Comparison of ENCODE assay signal across 21 mouse cellular contexts in the genomic region with DNA sequence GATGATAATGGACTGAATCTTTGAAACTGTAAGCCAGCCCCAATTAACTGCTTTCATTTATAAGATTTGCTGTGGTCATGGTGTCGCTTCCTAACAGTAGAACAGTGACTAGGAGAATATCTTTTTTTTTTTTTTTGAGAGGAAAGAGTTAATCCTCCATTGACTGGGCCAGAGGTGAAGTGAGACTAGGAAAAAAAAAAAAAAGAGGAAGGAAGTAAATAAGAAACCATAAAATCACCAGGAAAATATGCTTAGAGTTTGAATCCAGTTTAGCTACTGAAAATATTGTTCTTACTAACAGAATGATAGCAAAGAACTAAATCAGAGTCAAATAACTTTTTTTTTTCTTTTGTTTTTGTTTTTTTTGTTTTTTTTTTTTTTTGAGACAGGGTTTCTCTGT. TPM values are rescaled to one million over a fixed set of nuclear protein-coding genes. Genes with fewer than 3 reads are reported as not detected.
A peak's percentile ranks its signal among the peaks of the same experiment; 100 is the strongest.
DNase-seq lines count a peak whose midpoint lies in the region; ATAC-seq and TF ChIP-seq lines count a peak whose summit lies in the region.
"Had no signal": no experiment of that assay in that cellular context is flagged by ENCODE, and none has a peak within 500 bp of the region (broad histone marks: within the 10 kb centered on the region; RNA-seq: fewer than 3 reads in every experiment).

No protein-coding gene starts in this region.

- H3K4me1 ChIP-seq in MEL (ENCODE audit: control insufficient read depth in 1 of 2, insufficient read depth in 2 of 2, low read length in 2 of 2), result peaks cover 0 to 14% of the 10 kb centered on the region in 2 experiments; a peak in 2 of 4 replicates
- H3K4me1 ChIP-seq: embryonic facial prominence, embryonic 12.5 days; embryonic facial prominence, embryonic 15.5 days; hindbrain, embryonic 13.5 days had no signal

- DNase-seq in 416B (ENCODE audit: low read depth) (peak; percentile 9), MEL (ENCODE audit: low read depth, low spot score) (peak; percentile 20)
- DNase-seq in left cerebral cortex, adult 11 months (ENCODE audit: low spot score), result no peak
- no peak for DNase-seq in urinary bladder, adult 2 months (ENCODE audit: low spot score)
- DNase-seq in adrenal gland, postnatal 36 days, result no peak
- DNase-seq: adrenal gland, adult 2 months; adrenal gland, postnatal 14 days; cerebellum, adult 18-20 months; cerebellum, adult 9-10 months; cerebellum, postnatal 14 days; gastrocnemius, postnatal 36 days had no signal

- no peak for TF ChIP-seq POLR2A in MEL (IDR thresholded peaks at IDR 0.05; ENCODE audit: control insufficient read depth in 1 of 2, insufficient read depth in 1 of 2, low read depth in 1 of 2, low read length in 2 of 2, poor library complexity in 1 of 2)

- no peaks in the 10 kb centered on the region for H3K27me3 ChIP-seq in MEL (ENCODE audit: control insufficient read depth in 1 of 2, insufficient read depth in 2 of 2, low read length in 2 of 2)
- H3K27me3 ChIP-seq: embryonic facial prominence, embryonic 12.5 days; embryonic facial prominence, embryonic 15.5 days; hindbrain, embryonic 13.5 days had no signal

- no peak overlapping the region for H3K4me3 ChIP-seq in MEL (ENCODE audit: control insufficient read depth in 1 of 2, insufficient read depth in 1 of 2, low read depth in 2 of 2, low read length in 2 of 2)
- H3K4me3 ChIP-seq: embryonic facial prominence, embryonic 12.5 days; embryonic facial prominence, embryonic 15.5 days; hindbrain, embryonic 13.5 days had no signal

- H3K9me3 ChIP-seq in MEL (replicated peaks; ENCODE audit: insufficient read depth, low read length), result no peaks in the 10 kb centered on the region
- H3K9me3 ChIP-seq: embryonic facial prominence, embryonic 12.5 days; embryonic facial prominence, embryonic 15.5 days; hindbrain, embryonic 13.5 days had no signal

- no peak overlapping the region for H3K27ac ChIP-seq in MEL (ENCODE audit: control insufficient read depth, low read depth, low read length)
- H3K27ac ChIP-seq: embryonic facial prominence, embryonic 12.5 days; embryonic facial prominence, embryonic 15.5 days; hindbrain, embryonic 13.5 days; hindbrain, postnatal 0 days had no signal

- H3K9ac ChIP-seq in MEL (ENCODE audit: control insufficient read depth, low read depth, low read length, poor library complexity, severe bottlenecking), result no peak overlapping the region
- H3K9ac ChIP-seq: embryonic facial prominence, embryonic 12.5 days; embryonic facial prominence, embryonic 15.5 days; hindbrain, embryonic 13.5 days had no signal

- no peaks in the 10 kb centered on the region for H3K79me2 ChIP-seq in MEL (ENCODE audit: control insufficient read depth, insufficient read depth, low read length, poor library complexity)

- peak; percentile 17 to 21; a peak in 2 of 4 replicates for TF ChIP-seq EP300 in MEL (IDR thresholded peaks at IDR 0.05; ENCODE audit: low read depth in 1 of 2, low read length in 2 of 2)

- H3K36me3 ChIP-seq in MEL (ENCODE audit: control insufficient read depth in 1 of 2, insufficient read depth in 2 of 2, low read length in 2 of 2), result peaks cover 0 to 10% of the 10 kb centered on the region in 2 experiments; a peak in 2 of 4 replicates
- H3K36me3 ChIP-seq: embryonic facial prominence, embryonic 12.5 days; embryonic facial prominence, embryonic 15.5 days; hindbrain, embryonic 13.5 days had no signal

- no peak for TF ChIP-seq RAD21 in MEL (IDR thresholded peaks at IDR 0.05; ENCODE audit: low read depth, low read length)

- no peak for TF ChIP-seq CTCF in MEL (IDR thresholded peaks at IDR 0.05 in 2 of 3, conservative IDR thresholded peaks at IDR 0.05 in 1 of 3; ENCODE audit: control insufficient read depth in 1 of 3, insufficient read depth in 1 of 3, low read depth in 2 of 3, low read length in 3 of 3, poor library complexity in 1 of 3, severe bottlenecking in 1 of 3)

- ATAC-seq in common myeloid progenitor, adult 5-6 weeks (replicated peaks; ENCODE audit: low read depth, poor library complexity, severe bottlenecking), result 0 out of 2 replicates have a peak, but pooled peaks have one; percentile 11
- peak; percentile 34; the same call in 1 of the 2 replicates for ATAC-seq in megakaryocyte, adult 5-6 weeks (ENCODE audit: poor library complexity, severe bottlenecking)
- ATAC-seq: CD4-positive, CD25-positive, alpha-beta regulatory T cell, adult 4 months; forebrain, embryonic 14.5 days; hindbrain, postnatal 0 days; inflammation-experienced regulatory T-cells, adult 6 months; intestine, embryonic 16.5 days had no signal

TF ChIP-seq in MEL, 35 proteins besides CTCF, POLR2A, EP300 and RAD21:
- TF ChIP-seq ZNF384 (IDR thresholded peaks at IDR 0.05; ENCODE audit: low read depth, low read length) (peak; percentile 85), GABPA (IDR thresholded peaks at IDR 0.05; ENCODE audit: low read depth, low read length) (no peak)

RNA-seq across cellular contexts. Expression of a gene that starts 4.3 kb away (rescaled TPM):
- total RNA-seq in MEL (2012; rRNA removed), result 0.04 and 0.10 TPM in 2 replicates
- under 1 TPM in 1 of 2 experiments, not detected in 1; 0.47 TPM for polyA plus RNA-seq in MEL (2012; ENCODE audit: insufficient read depth in 1 of 2, insufficient read length in 2 of 2, low read depth in 1 of 2, low replicate concordance in 2 of 2, missing spikeins in 1 of 2)
- 6.9 and 7.1 TPM in 2 replicates for total RNA-seq in common myeloid progenitor, adult 5-6 weeks (2017)
- 7.3 and 9.3 TPM in 2 replicates for total RNA-seq in megakaryocyte, adult 5-6 weeks (2015)
- 12.1 and 12.5 TPM in 2 replicates for total RNA-seq in megakaryocyte, adult 5-6 weeks (2017)
- polyA plus RNA-seq in urinary bladder, adult 2 months (2012; rRNA removed), result 0.62 and 0.65 TPM in 2 replicates
- under 1 TPM; 0.50 to 0.69 TPM for total RNA-seq in adrenal gland, postnatal 36 days (2021)

RNA-seq across cellular contexts. Expression of a gene that starts 34.6 kb away (rescaled TPM):
- total RNA-seq in MEL (2012; rRNA removed), result 24.3 and 24.4 TPM in 2 replicates
- polyA plus RNA-seq in MEL (2012; ENCODE audit: insufficient read depth in 1 of 2, insufficient read length in 2 of 2, low read depth in 1 of 2, low replicate concordance in 2 of 2, missing spikeins in 1 of 2), result 10 to 100 TPM in 1 of 2 experiments, not detected in 1; 31.7 TPM
- 36.1 and 41.7 TPM in 2 replicates for total RNA-seq in common myeloid progenitor, adult 5-6 weeks (2017)
- total RNA-seq in megakaryocyte, adult 5-6 weeks (2015), result 61.3 and 82.9 TPM in 2 replicates
- 60.1 and 62.7 TPM in 2 replicates for total RNA-seq in megakaryocyte, adult 5-6 weeks (2017)
- 57.7 and 71.5 TPM in 2 replicates for polyA plus RNA-seq in urinary bladder, adult 2 months (2012; rRNA removed)
- 100 to 1,000 TPM; 130 to 132 TPM for total RNA-seq in adrenal gland, postnatal 36 days (2021)

RNA-seq across cellular contexts. Expression of a gene that starts 59.3 kb away (rescaled TPM):
- total RNA-seq in MEL (2012; rRNA removed), result 13.9 and 15.5 TPM in 2 replicates
- polyA plus RNA-seq in MEL (2012; ENCODE audit: insufficient read depth in 1 of 2, insufficient read length in 2 of 2, low read depth in 1 of 2, low replicate concordance in 2 of 2, missing spikeins in 1 of 2), result 10 to 100 TPM in 1 of 2 experiments, not detected in 1; 19.4 TPM
- 9.1 and 13.8 TPM in 2 replicates for total RNA-seq in common myeloid progenitor, adult 5-6 weeks (2017)
- total RNA-seq in megakaryocyte, adult 5-6 weeks (2015), result 14.1 and 15.9 TPM in 2 replicates
- total RNA-seq in megakaryocyte, adult 5-6 weeks (2017), result 7.8 and 12.2 TPM in 2 replicates
- polyA plus RNA-seq in urinary bladder, adult 2 months (2012; rRNA removed), result 26.5 and 27.8 TPM in 2 replicates
- 10 to 100 TPM; 22.8 to 28.2 TPM for total RNA-seq in adrenal gland, postnatal 36 days (2021)

Comparison
In these comparisons a context has a peak if more than half of its experiments do, and no peak if none do; other contexts are left out.
1. DNase-seq: peak in 416B (single experiment) and MEL (single experiment); none in left cerebral cortex, adult 11 months (single experiment), urinary bladder, adult 2 months (single experiment) and adrenal gland, postnatal 36 days (0 of 2).